Mouse (Mus musculus) CH12.LX (cell line): Measurements from ENCODE around the gene BC034090. TPM values are rescaled to one million over a fixed set of nuclear protein-coding genes. Genes with fewer than 3 reads are reported as not detected.

Experiments used
- DNase-seq: peaks from one replicate; pipeline ENCODE4 v3.0.0-alpha.2; 2013; ENCODE audit errors: extremely low read depth
- H3K27ac ChIP-seq: 2 replicates; pipeline ENCODE4 v1.5.1; 2012; ENCODE audit warnings: low read depth, mild to moderate bottlenecking, control low read depth, moderate library complexity; ENCODE audit not compliant: insufficient read depth
- H3K27me3 ChIP-seq: replicated peaks from 2 replicates; pipeline ENCODE3; 2012; ENCODE audit warnings: inconsistent platforms
- H3K36me3 ChIP-seq, 2 experiments: replicated peaks in 1 of 2; 2 replicates each; pipeline versions ENCODE3 to v1.6.1; 2012; ENCODE audit warnings: inconsistent platforms in 1 of 2, low read length in 1 of 2, mild to moderate bottlenecking in 1 of 2, mixed read lengths in 1 of 2, moderate library complexity in 1 of 2; ENCODE audit not compliant: control insufficient read depth in 1 of 2, insufficient read depth in 1 of 2
- H3K4me1 ChIP-seq, 2 experiments: 2 replicates each; pipeline ENCODE4 v1.6.1; 2012; ENCODE audit warnings: inconsistent platforms in 1 of 2, moderate library complexity in 1 of 2; ENCODE audit not compliant: insufficient read depth in 2 of 2, control insufficient read depth in 1 of 2
- H3K4me2 ChIP-seq: 2 replicates; pipeline ENCODE4 v1.6.1; 2012; ENCODE audit warnings: low read depth, mild to moderate bottlenecking, control low read depth; ENCODE audit not compliant: poor library complexity, insufficient read depth, severe bottlenecking
- H3K4me3 ChIP-seq, 3 experiments: fragments of 150-350 bp in 1 of 3; sonication (generic) in 1 of 3; replicated peaks in 1 of 3; 2 replicates each; pipeline versions ENCODE3 to v1.5.1; 2011 to 2012; ENCODE audit warnings: low read depth in 2 of 3, low read length in 2 of 3, mild to moderate bottlenecking in 2 of 3, moderate library complexity in 2 of 3, control low read depth in 1 of 3, improper control_type of control experiment in 1 of 3, inconsistent platforms in 1 of 3, mixed read lengths in 1 of 3; ENCODE audit not compliant: poor library complexity in 1 of 3
- H3K79me2 ChIP-seq: replicated peaks from 2 replicates; pipeline ENCODE4 v1.6.1; 2012; ENCODE audit warnings: mild to moderate bottlenecking, moderate library complexity; ENCODE audit not compliant: control insufficient read depth, poor library complexity, insufficient read depth, severe bottlenecking; ENCODE audit errors: extremely low read depth
- H3K9ac ChIP-seq: 2 replicates; pipeline ENCODE4 v1.6.1; 2012; ENCODE audit warnings: low read depth, mild to moderate bottlenecking, control low read depth, moderate library complexity; ENCODE audit not compliant: insufficient read depth
- H3K9me3 ChIP-seq: replicated peaks from 2 replicates; pipeline ENCODE3; 2012; ENCODE audit warnings: low read length, inconsistent platforms, mixed read lengths
- BHLHE40 ChIP-seq: IDR thresholded peaks from 2 replicates; pipeline ENCODE4 v1.6.1; 2011; ENCODE audit warnings: mild to moderate bottlenecking, low read depth, low read length, improper control_type of control experiment
- E2F4 ChIP-seq: IDR thresholded peaks from 2 replicates; pipeline ENCODE4 v1.6.1; 2011; ENCODE audit warnings: low read depth, low read length, improper control_type of control experiment; ENCODE audit not compliant: insufficient replicate concordance
- EP300 ChIP-seq: IDR thresholded peaks from 2 replicates; pipeline ENCODE4 v1.6.1; 2011; ENCODE audit warnings: low read length, improper control_type of control experiment
- GABPA ChIP-seq: IDR thresholded peaks from 2 replicates; pipeline ENCODE4 v1.6.1; 2012; ENCODE audit warnings: low read depth, low read length, improper control_type of control experiment, inconsistent platforms; ENCODE audit not compliant: insufficient replicate concordance
- HCFC1 ChIP-seq: IDR thresholded peaks from 2 replicates; pipeline ENCODE4 v1.6.1; 2012; ENCODE audit warnings: low read depth, mild to moderate bottlenecking, inconsistent platforms, low read length, improper control_type of control experiment
- JUN ChIP-seq: IDR thresholded peaks from 2 replicates; pipeline ENCODE4 v1.6.1; 2011; ENCODE audit warnings: low read depth, mild to moderate bottlenecking, low read length, improper control_type of control experiment, moderate library complexity; ENCODE audit not compliant: insufficient read depth
- JUND ChIP-seq: conservative IDR thresholded peaks from 2 replicates; pipeline ENCODE4 v1.6.1; 2011; ENCODE audit warnings: low read depth, low read length, improper control_type of control experiment
- MAFK ChIP-seq: IDR thresholded peaks from 2 replicates; pipeline ENCODE4 v1.6.1; 2011; ENCODE audit warnings: low read length, improper control_type of control experiment; ENCODE audit not compliant: insufficient replicate concordance
- MAX ChIP-seq: IDR thresholded peaks from 2 replicates; pipeline ENCODE4 v1.6.1; 2011; ENCODE audit warnings: low read length, improper control_type of control experiment
- MEF2A ChIP-seq: IDR thresholded peaks from 2 replicates; pipeline ENCODE4 v1.6.1; 2014; ENCODE audit warnings: low read depth, mild to moderate bottlenecking, inconsistent platforms, low read length, improper control_type of control experiment, borderline replicate concordance
- NELFE ChIP-seq: IDR thresholded peaks from 2 replicates; pipeline ENCODE4 v1.6.1; 2011; ENCODE audit warnings: low read depth, low read length, improper control_type of control experiment
- NRF1 ChIP-seq: IDR thresholded peaks from 2 replicates; pipeline ENCODE4 v1.6.1; 2014; ENCODE audit warnings: low read depth, mild to moderate bottlenecking, inconsistent platforms, low read length, improper control_type of control experiment, moderate library complexity
- PAX5 ChIP-seq: IDR thresholded peaks from 2 replicates; pipeline ENCODE4 v1.6.1; 2012; ENCODE audit warnings: low read length, inconsistent platforms, mixed read lengths
- POLR2A ChIP-seq: IDR thresholded peaks from 2 replicates; pipeline ENCODE4 v1.6.1; 2011; ENCODE audit warnings: low read depth, mild to moderate bottlenecking, improper control_type of control experiment, low read length
- POLR2AphosphoS2 ChIP-seq: IDR thresholded peaks from 2 replicates; pipeline ENCODE4 v1.6.1; 2011; ENCODE audit warnings: low read depth, low read length, improper control_type of control experiment
- RAD21 ChIP-seq: IDR thresholded peaks from 2 replicates; pipeline ENCODE4 v1.6.1; 2011; ENCODE audit warnings: low read depth, mild to moderate bottlenecking, low read length, improper control_type of control experiment, moderate library complexity
- TBP ChIP-seq: conservative IDR thresholded peaks from 2 replicates; pipeline ENCODE4 v1.6.1; 2011; ENCODE audit warnings: low read depth, low read length, improper control_type of control experiment
- TCF12 ChIP-seq: IDR thresholded peaks from 2 replicates; pipeline ENCODE4 v1.6.1; 2014; ENCODE audit warnings: low read depth, mild to moderate bottlenecking, inconsistent platforms, low read length, improper control_type of control experiment
- UBTF ChIP-seq: IDR thresholded peaks from 2 replicates; pipeline ENCODE4 v1.6.1; 2012; ENCODE audit warnings: low read depth, mild to moderate bottlenecking, inconsistent platforms, low read length, improper control_type of control experiment, moderate library complexity
- USF1 ChIP-seq: IDR thresholded peaks from 2 replicates; pipeline ENCODE4 v1.6.1; 2014; ENCODE audit warnings: low read depth, mild to moderate bottlenecking, inconsistent platforms, low read length, improper control_type of control experiment
- USF2 ChIP-seq: conservative IDR thresholded peaks from 2 replicates; pipeline ENCODE4 v1.6.1; 2011; ENCODE audit warnings: low read depth, low read length, improper control_type of control experiment
- ZKSCAN1 ChIP-seq: IDR thresholded peaks from 2 replicates; pipeline ENCODE4 v1.6.1; 2012; ENCODE audit warnings: low read depth, inconsistent platforms, low read length, improper control_type of control experiment, borderline replicate concordance
- ZMIZ1 ChIP-seq: IDR thresholded peaks from 2 replicates; pipeline ENCODE4 v1.6.1; 2012; ENCODE audit warnings: low read depth, mild to moderate bottlenecking, inconsistent platforms, low read length, improper control_type of control experiment
- ZNF384 ChIP-seq: IDR thresholded peaks from 2 replicates; pipeline ENCODE4 v1.6.1; 2012; ENCODE audit warnings: low read depth, low read length, improper control_type of control experiment, inconsistent platforms
- dilution Hi-C: fragments of 300-500 bp; cut with MboI; formaldehyde crosslinking; loops from 2 replicates; pipeline ENCODE4 v1.14.3; 2020; ENCODE audit warnings: low sequenced_read_pairs; ENCODE audit not compliant: extremely low pct_unique_long_range_greater_than_20kb, extremely low pct_ligation_motif_present
- in situ Hi-C: fragments of 300-500 bp; cut with MboI; formaldehyde crosslinking; loops from 3 replicates; pipeline ENCODE4 v1.14.3; 2019; ENCODE audit warnings: low sequenced_read_pairs, low pct_ligation_motif_present, low pct_unique_long_range_greater_than_20kb, mixed read lengths
- polyA plus RNA-seq: library from polyadenylated mRNA; unstranded; fragments of >175 nt; gene quantifications from 2 replicates; pipeline ENCODE4 v1.2.1, GENCODE M21; 2012; ENCODE audit warnings: low read depth; ENCODE audit not compliant: insufficient read length
- total RNA-seq, 2 experiments: library from RNA; depleted of rRNA; stranded (reverse); fragments of 300-350 nt in 1 of 2; fragments of >200 nt in 1 of 2; gene quantifications; 2 replicates each; pipeline ENCODE4 v1.2.3; 2012 to 2014

BC034090 gene
- total and polyA plus RNA-seq, 3 experiments: 1.6 to 4.6 (median 3.0) TPM

GRCm38 (mm10) chr1:155251596-155251995, 7.4 kb upstream of the BC034090 start:
- no peaks in the 10 kb centered on the region for H3K36me3 ChIP-seq
- DNase-seq: no peak
- no peaks in the 10 kb centered on the region for H3K9me3 ChIP-seq
- H3K4me1 ChIP-seq: peaks cover 4 to 7% of the 10 kb centered on the region in 2 experiments; a peak in 3 of 4 replicates
- no peak for TF ChIP-seq RAD21
- TF ChIP-seq GABPA: no peak
- TF ChIP-seq BHLHE40: no peak
- no peak for TF ChIP-seq TCF12
- TF ChIP-seq TBP: no peak
- no peak for TF ChIP-seq E2F4
- TF ChIP-seq JUN: no peak
- no peak for TF ChIP-seq ZNF384
- TF ChIP-seq PAX5: no peak
- no peak for TF ChIP-seq USF1
- no peaks in the 10 kb centered on the region for H3K79me2 ChIP-seq
- no peak overlapping the region for H3K4me2 ChIP-seq
- dilution Hi-C loops (no loop called here), in situ Hi-C loops (no loop called here)
- H3K27ac ChIP-seq: no peak overlapping the region
- H3K4me3 ChIP-seq: no peak overlapping the region
- no peaks in the 10 kb centered on the region for H3K27me3 ChIP-seq
- no peak overlapping the region for H3K9ac ChIP-seq

- H3K27ac ChIP-seq: no peak overlapping the region
- in situ Hi-C loops (no loop called here), dilution Hi-C loops (no loop called here)
- H3K4me1 ChIP-seq: peaks cover 4 to 7% of the 10 kb centered on the region in 2 experiments; a peak in 3 of 4 replicates
- H3K9ac ChIP-seq: no peak overlapping the region
- H3K36me3 ChIP-seq: no peaks in the 10 kb centered on the region
- H3K4me3 ChIP-seq: no peak overlapping the region
- H3K9me3 ChIP-seq: no peaks in the 10 kb centered on the region
- no peak overlapping the region for H3K4me2 ChIP-seq
- no peak for TF ChIP-seq JUN
- H3K27me3 ChIP-seq: no peaks in the 10 kb centered on the region
- no peak for DNase-seq
- H3K79me2 ChIP-seq: no peaks in the 10 kb centered on the region
Observed at GRCm38 (mm10) chr1:155250531-155251135, 6.4 kb upstream of the BC034090 start.

- Histone ChIP-seq H3K4me3 (peak overlapping the region in 1 of 3 experiments; percentile 11), H3K9me3 (no peaks in the 10 kb centered on the region), H3K79me2 (no peaks in the 10 kb centered on the region), H3K9ac (no peak overlapping the region), H3K27ac (no peak overlapping the region), H3K36me3 (no peaks in the 10 kb centered on the region), H3K27me3 (no peaks in the 10 kb centered on the region), H3K4me2 (no peak overlapping the region; the same call in 1 of the 2 replicates), H3K4me1 (peaks cover 4 to 7% of the 10 kb centered on the region in 2 experiments; a peak in 3 of 4 replicates)
- dilution Hi-C loops: no loop called here
- no peak for TF ChIP-seq MEF2A
- no peak for TF ChIP-seq UBTF
- no peak for TF ChIP-seq MAFK
- TF ChIP-seq EP300: no peak
- TF ChIP-seq BHLHE40: no peak
- TF ChIP-seq POLR2AphosphoS2: no peak
- TF ChIP-seq MAX: no peak
- TF ChIP-seq JUN: no peak
- TF ChIP-seq E2F4: no peak
- TF ChIP-seq POLR2A: no peak
- no peak for TF ChIP-seq HCFC1
- no peak for TF ChIP-seq RAD21
- TF ChIP-seq JUND: no peak
- TF ChIP-seq TBP: no peak
- no peak for TF ChIP-seq TCF12
- TF ChIP-seq ZKSCAN1: no peak
- TF ChIP-seq NELFE: no peak
- no peak for TF ChIP-seq NRF1
- TF ChIP-seq ZMIZ1: no peak
- no peak for TF ChIP-seq USF2
- in situ Hi-C loops: no loop called here
- no peak for DNase-seq
Observed at GRCm38 (mm10) chr1:155249896-155250295, 5.7 kb upstream of the BC034090 start.
